Mouse (Mus musculus): ENCODE results near the gene Maml3. TPM values are rescaled to one million over a fixed set of nuclear protein-coding genes. Genes with fewer than 3 reads are reported as not detected.

Gene Maml3
- polyA plus RNA-seq (2012), result 0.01 and 0.02 TPM in 2 replicates

- TF ChIP-seq GATA1 (IDR thresholded peaks at IDR 0.05; ENCODE audit: low read length), result no peak
Measured at GRCm38 (mm10) chr3:52104636-52105151, at the start of gene Maml3. Gene Maml3, minus strand, starts transcription at chr3:52105076.

- no peak for TF ChIP-seq GATA1 (IDR thresholded peaks at IDR 0.05; ENCODE audit: low read length)
Measured at GRCm38 (mm10) chr3:52151155-52151554, 46.3 kb upstream of the Maml3 start.

GRCm38 (mm10) chr3:52148301-52148700, 43.4 kb upstream of the Maml3 start:
- no peak for TF ChIP-seq GATA1 (IDR thresholded peaks at IDR 0.05; ENCODE audit: low read length)

- TF ChIP-seq GATA1 (IDR thresholded peaks at IDR 0.05; ENCODE audit: low read length), result no peak
Measured at GRCm38 (mm10) chr3:52144776-52145460, 40.0 kb upstream of the Maml3 start.

- TF ChIP-seq GATA1 (IDR thresholded peaks at IDR 0.05; ENCODE audit: low read length), result no peak
Measured at GRCm38 (mm10) chr3:52143017-52143416, 38.1 kb upstream of the Maml3 start.

- TF ChIP-seq GATA1 (IDR thresholded peaks at IDR 0.05; ENCODE audit: low read length), result no peak
Measured at GRCm38 (mm10) chr3:52140162-52140561, 35.3 kb upstream of the Maml3 start.

- TF ChIP-seq GATA1 (IDR thresholded peaks at IDR 0.05; ENCODE audit: low read length), result no peak
Measured at GRCm38 (mm10) chr3:52125421-52125820, 20.5 kb upstream of the Maml3 start.

GRCm38 (mm10) chr3:52120858-52121257, 16.0 kb upstream of the Maml3 start:
- TF ChIP-seq GATA1 (IDR thresholded peaks at IDR 0.05; ENCODE audit: low read length), result no peak

- no peak for TF ChIP-seq GATA1 (IDR thresholded peaks at IDR 0.05; ENCODE audit: low read length)
Measured at GRCm38 (mm10) chr3:52119216-52119615, 14.3 kb upstream of the Maml3 start.

- no peak for TF ChIP-seq GATA1 (IDR thresholded peaks at IDR 0.05; ENCODE audit: low read length)
Measured at GRCm38 (mm10) chr3:52115421-52115820, 10.5 kb upstream of the Maml3 start.

- TF ChIP-seq GATA1 (IDR thresholded peaks at IDR 0.05; ENCODE audit: low read length), result no peak
Measured at GRCm38 (mm10) chr3:52108027-52108426, 3.2 kb upstream of the Maml3 start.

GRCm38 (mm10) chr3:52105156-52105555, 280 bp upstream of the Maml3 start:
- no peak for TF ChIP-seq GATA1 (IDR thresholded peaks at IDR 0.05; ENCODE audit: low read length)

- TF ChIP-seq GATA1 (IDR thresholded peaks at IDR 0.05; ENCODE audit: low read length), result no peak
Measured at GRCm38 (mm10) chr3:52104208-52104607, 668 bp downstream of the Maml3 start.

GRCm38 (mm10) chr3:52103531-52104181, 1.2 kb downstream of the Maml3 start:
- TF ChIP-seq GATA1 (IDR thresholded peaks at IDR 0.05; ENCODE audit: low read length), result no peak

- TF ChIP-seq GATA1 (IDR thresholded peaks at IDR 0.05; ENCODE audit: low read length), result no peak
Measured at GRCm38 (mm10) chr3:52102601-52103530, 2.0 kb downstream of the Maml3 start.

All from G1E-ER4 (cell line).